Mouse (Mus musculus) lung, embryonic 14.5 days (tissue): ENCODE results near the gene Lurap1. TPM values are rescaled to one million over a fixed set of nuclear protein-coding genes. Genes with fewer than 3 reads are reported as not detected.
A peak's percentile ranks its signal among the peaks of the same experiment; 100 is the strongest.

Experiments
- ATAC-seq: fragments of 200-750 bp; cut with Nextera tagmentation; 2 replicates; pipeline ENCODE4 v1.8.0; 2017; ENCODE audit warnings: mild to moderate bottlenecking, moderate TSS enrichment, moderate library complexity; ENCODE audit not compliant: insufficient read depth
- DNase-seq: peaks from one replicate; pipeline ENCODE4 v3.0.0-alpha.2; 2015
- H3K27ac ChIP-seq: fragments of 300-500 bp; sonication (generic); 2 replicates; pipeline ENCODE4 v1.5.1; 2014; ENCODE audit warnings: low read depth, mild to moderate bottlenecking, moderate library complexity
- H3K27me3 ChIP-seq: fragments of 300-500 bp; sonication (generic); 2 replicates; pipeline ENCODE4 v1.6.1; 2014; ENCODE audit warnings: low read length, control low read depth; ENCODE audit not compliant: insufficient read depth
- H3K36me3 ChIP-seq: fragments of 300-500 bp; sonication (generic); 2 replicates; pipeline ENCODE4 v1.6.1; 2014; ENCODE audit warnings: control low read depth; ENCODE audit not compliant: insufficient read depth
- H3K4me1 ChIP-seq: fragments of 300-500 bp; sonication (generic); 2 replicates; pipeline ENCODE4 v1.6.1; 2014; ENCODE audit warnings: antibody characterized with exemption, control low read depth; ENCODE audit not compliant: insufficient read depth
- H3K4me2 ChIP-seq: fragments of 300-500 bp; sonication (generic); 2 replicates; pipeline ENCODE4 v1.6.1; 2014; ENCODE audit warnings: mild to moderate bottlenecking
- H3K4me3 ChIP-seq: fragments of 300-500 bp; sonication (generic); 2 replicates; pipeline ENCODE4 v1.5.1; 2014; ENCODE audit warnings: low read depth, low read length
- H3K9ac ChIP-seq: fragments of 300-500 bp; sonication (generic); 2 replicates; pipeline ENCODE4 v1.6.1; 2014
- H3K9me3 ChIP-seq: fragments of 300-500 bp; sonication (generic); 2 replicates; pipeline ENCODE4 v1.6.1; 2016; ENCODE audit warnings: low read depth, low read length, control low read depth
- CTCF ChIP-seq: IDR thresholded peaks from 2 replicates; pipeline ENCODE4 v1.5.1; 2016; ENCODE audit warnings: antibody characterized with exemption, low read depth
- WGBS: fragments of 180-500 bp; shearing (Covaris S2); extraction: QIAGEN DNeasy Blood & Tissue Kit; methylation state at CpG from one replicate; pipeline ENCODE4 v1.1.7; 2014; 5-methylcytosine and 5-hydroxymethylcytosine counted together
- polyA plus RNA-seq: library from polyadenylated mRNA; unstranded; fragments of >200 nt; fragmentation: Nextera tagmentation; extraction: Ambion mirVana; gene quantifications from 2 replicates; pipeline ENCODE4 v1.2.1, GENCODE M21; 2014

The Lurap1 gene
- polyA plus RNA-seq, 1 experiment from 2014 or later: 2.5 TPM

DNA sequence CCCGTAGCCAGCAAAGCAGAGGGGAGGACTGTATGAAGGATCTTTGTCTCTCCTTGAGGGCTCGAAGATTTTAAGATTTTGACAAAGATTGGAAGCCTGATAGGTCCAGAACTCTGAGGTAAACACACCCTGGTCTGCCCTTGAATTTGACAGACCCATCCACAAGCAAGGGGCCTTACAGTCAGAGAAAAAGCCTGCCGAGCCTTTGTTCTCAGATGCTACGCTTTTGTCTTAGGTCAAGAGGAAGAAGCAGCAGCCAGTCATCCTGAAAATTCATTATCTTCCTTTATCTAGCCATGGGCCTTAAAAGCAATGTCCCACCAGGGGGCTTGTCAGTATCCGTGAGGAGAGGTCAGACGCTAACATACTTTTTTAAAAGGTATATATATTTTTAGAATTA, 23.2 kb downstream of the Lurap1 start:
- Histone ChIP-seq H3K36me3 (no peaks in the 10 kb centered on the region), H3K9ac (no peak overlapping the region), H3K27ac (no peak overlapping the region), H3K27me3 (no peaks in the 10 kb centered on the region), H3K4me3 (no peak overlapping the region), H3K9me3 (no peaks in the 10 kb centered on the region), H3K4me1 (no peaks in the 10 kb centered on the region), H3K4me2 (no peak overlapping the region)
- no peak for TF ChIP-seq CTCF
- ATAC-seq (no peak), DNase-seq (no peak)
- 75% methylated on average over 6 of the region's 6 CpGs for WGBS

DNA sequence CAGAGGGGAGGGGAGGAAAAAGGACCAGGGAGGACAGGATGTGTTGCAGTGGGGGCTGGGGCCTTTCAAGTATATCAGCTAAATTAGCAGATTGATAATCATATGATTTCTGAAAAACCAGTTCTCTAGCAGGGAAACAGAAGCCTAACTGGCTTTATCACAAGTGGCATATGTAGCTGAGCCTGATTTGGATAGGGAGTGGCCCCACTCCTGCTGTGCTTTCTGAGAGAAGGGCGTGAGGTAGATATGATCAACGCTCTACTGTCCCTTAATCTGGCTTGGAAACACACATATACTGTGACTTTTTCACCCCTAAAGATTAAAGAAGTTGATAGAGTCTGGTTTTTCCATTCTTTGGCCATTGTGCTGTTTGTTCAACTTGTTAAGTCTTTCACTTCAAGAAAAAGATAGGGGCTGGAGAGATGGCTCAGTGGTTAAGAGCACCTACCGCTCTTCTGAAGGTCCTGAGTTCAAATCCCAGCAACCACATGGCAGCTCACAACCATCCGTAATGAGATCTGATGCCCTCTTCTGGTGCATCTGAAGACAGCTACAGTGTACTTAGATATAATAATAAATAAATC, 25.2 kb downstream of the Lurap1 start:
- Histone ChIP-seq H3K4me3 (no peak overlapping the region), H3K36me3 (no peaks in the 10 kb centered on the region), H3K4me1 (no peaks in the 10 kb centered on the region), H3K27me3 (no peaks in the 10 kb centered on the region), H3K9ac (no peak overlapping the region), H3K27ac (no peak overlapping the region), H3K4me2 (no peak overlapping the region), H3K9me3 (no peaks in the 10 kb centered on the region)
- ATAC-seq (no peak), DNase-seq (no peak)
- WGBS: 88% methylated on average over 4 of the region's 4 CpGs
- no peak for TF ChIP-seq CTCF

DNA sequence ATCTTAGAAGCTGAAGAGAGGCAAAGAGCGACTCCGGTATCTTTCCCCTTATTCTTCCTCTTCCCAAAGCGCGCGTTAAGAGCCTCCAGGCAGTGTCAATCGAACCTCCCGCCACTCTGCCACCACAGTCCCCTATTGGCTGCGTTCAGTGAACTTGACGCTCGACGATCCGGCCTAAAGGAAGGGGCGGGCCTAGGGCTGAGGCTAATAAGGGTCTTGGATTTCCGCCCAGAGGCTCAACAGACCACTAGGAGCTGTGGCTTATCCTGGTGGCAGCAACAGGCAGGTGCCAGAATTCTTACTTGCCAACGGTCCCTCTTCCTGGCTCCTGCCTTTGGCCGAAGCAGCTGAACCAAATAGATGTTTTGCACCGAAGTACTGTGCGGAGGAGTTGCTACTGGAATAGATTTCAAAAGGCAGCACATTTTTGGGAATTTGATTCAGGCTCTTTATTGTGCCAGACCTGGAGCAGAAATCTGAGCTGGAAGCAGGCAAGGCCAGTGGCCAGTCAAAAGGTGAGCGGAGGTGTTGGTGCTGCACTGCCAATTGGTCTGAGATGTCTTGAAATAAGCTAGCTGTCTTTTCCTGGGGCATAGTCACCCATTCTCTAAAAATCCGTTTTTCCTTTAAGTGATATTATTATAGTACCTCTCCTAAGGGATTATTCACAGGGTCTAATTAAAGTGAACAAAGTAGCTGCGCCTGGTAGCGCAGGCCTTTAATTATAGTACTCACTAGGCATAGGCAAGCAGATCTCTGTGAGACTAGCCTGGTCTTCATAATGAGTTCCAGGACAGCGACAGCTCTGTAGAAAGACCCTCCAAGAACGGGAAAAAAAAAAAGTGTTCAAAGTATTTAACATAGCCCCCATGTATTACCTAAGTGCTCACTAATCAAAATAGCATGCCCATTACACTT, 27.3 kb downstream of the Lurap1 start, which contains the start of the genes Rad54l and Pomgnt1:
TSS of gene Rad54l (minus strand) at position 89 of the 918 bp plus-strand sequence.
TSS of gene Pomgnt1 (plus strand) at position 239 of the 918 bp plus-strand sequence.
- H3K27me3 ChIP-seq: no peaks in the 10 kb centered on the region
- no peaks in the 10 kb centered on the region for H3K9me3 ChIP-seq
- H3K36me3 ChIP-seq: peaks cover 4% of the 10 kb centered on the region
- H3K4me2 ChIP-seq: peak within 1 kb of the TSS; percentile 80
- H3K27ac ChIP-seq: peak within 1 kb of the TSS; percentile 71; the same call in 1 of the 2 replicates
- WGBS: 5% methylated on average over 24 of the region's 24 CpGs
- H3K9ac ChIP-seq: peak within 1 kb of the TSS; percentile 60
- DNase-seq (peak; percentile 99), ATAC-seq (peak; percentile 100)
- peak; percentile 59 for TF ChIP-seq CTCF
- no peaks in the 10 kb centered on the region for H3K4me1 ChIP-seq
- peak within 1 kb of the TSS; percentile 60 for H3K4me3 ChIP-seq

DNA sequence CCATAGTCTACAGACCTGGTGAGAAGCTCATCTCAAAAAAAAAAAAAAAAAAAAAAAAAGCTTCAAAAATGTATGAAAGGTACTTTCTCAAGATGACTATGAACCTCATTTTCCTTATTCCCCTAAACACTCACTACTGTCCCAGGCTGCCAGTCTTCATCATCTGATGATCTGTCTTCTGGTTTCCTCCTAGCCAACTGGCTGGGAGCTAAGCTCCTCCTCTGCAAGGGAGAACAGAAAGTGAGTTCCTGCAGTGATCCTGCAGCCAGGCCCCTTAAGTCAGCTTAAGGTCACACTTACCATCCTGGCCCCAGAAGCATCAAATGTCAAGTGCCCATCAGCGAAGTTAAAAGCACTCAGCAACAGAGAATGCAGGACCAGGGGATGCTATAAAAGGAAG, 28.4 kb downstream of the Lurap1 start:
- Histone ChIP-seq H3K9me3 (no peaks in the 10 kb centered on the region), H3K27ac (no peak overlapping the region), H3K27me3 (no peaks in the 10 kb centered on the region), H3K4me3 (peak overlapping the region; percentile 60), H3K36me3 (peaks cover 13% of the 10 kb centered on the region), H3K4me2 (peak overlapping the region; percentile 80), H3K4me1 (no peaks in the 10 kb centered on the region), H3K9ac (peak overlapping the region; percentile 60)
- ATAC-seq (no peak), DNase-seq (no peak)
- 0% methylated on average over 1 of the region's 1 CpGs for WGBS
- no peak for TF ChIP-seq CTCF

DNA sequence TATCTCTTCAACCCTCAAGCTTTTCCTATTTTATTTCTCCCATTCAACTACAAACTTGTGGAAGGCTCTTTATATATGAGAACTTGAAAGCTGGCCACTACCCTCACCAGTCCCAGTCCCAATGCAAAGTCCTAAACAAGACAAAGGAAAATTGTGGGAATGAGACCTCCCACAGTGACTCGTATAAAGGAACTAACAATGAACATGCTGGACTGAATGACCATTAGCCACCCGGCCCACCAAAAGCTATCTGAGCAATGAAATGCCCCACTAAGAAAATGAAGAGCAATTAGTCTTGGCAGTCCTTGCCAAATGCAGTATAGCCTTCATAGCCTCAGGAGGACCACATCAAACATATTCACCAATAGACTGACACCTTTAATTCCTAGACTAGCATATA, 39.7 kb downstream of the Lurap1 start:
- Histone ChIP-seq H3K27ac (no peak overlapping the region), H3K4me2 (no peak overlapping the region), H3K4me1 (no peaks in the 10 kb centered on the region), H3K9me3 (no peaks in the 10 kb centered on the region), H3K27me3 (no peaks in the 10 kb centered on the region), H3K9ac (no peak overlapping the region), H3K4me3 (no peak overlapping the region), H3K36me3 (peaks cover 39% of the 10 kb centered on the region; the same call in 1 of the 2 replicates)
- ATAC-seq (no peak), DNase-seq (no peak)
- WGBS: 86% methylated on average over 2 of the region's 2 CpGs
- no peak for TF ChIP-seq CTCF

DNA sequence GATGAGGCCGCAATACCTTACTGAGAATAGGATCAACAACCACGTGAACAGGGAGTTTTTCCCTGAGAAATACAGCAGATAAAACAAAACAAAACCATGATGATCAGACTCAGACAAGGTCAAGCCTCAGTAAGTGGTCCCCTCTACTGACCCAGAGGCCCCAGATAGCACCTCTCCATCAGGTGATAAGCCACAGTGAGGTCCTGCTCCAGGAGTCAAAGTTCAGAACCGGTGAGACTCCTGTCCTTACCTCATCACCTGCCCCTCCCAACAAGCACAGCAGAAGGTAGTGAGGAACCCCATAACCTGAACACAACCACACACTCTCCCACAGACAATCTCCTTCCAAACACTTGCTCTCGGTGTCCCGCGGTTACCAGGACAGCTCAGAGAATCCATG, 40.4 kb downstream of the Lurap1 start:
- H3K27ac ChIP-seq: no peak overlapping the region
- no peaks in the 10 kb centered on the region for H3K27me3 ChIP-seq
- no peak overlapping the region for H3K4me3 ChIP-seq
- no peak for TF ChIP-seq CTCF
- H3K9me3 ChIP-seq: no peaks in the 10 kb centered on the region
- H3K9ac ChIP-seq: no peak overlapping the region
- H3K4me2 ChIP-seq: no peak overlapping the region
- 87% methylated on average over 6 of the region's 6 CpGs for WGBS
- DNase-seq: no peak
- no peak for ATAC-seq
- H3K4me1 ChIP-seq: no peaks in the 10 kb centered on the region
- peaks cover 34% of the 10 kb centered on the region; the same call in 1 of the 2 replicates for H3K36me3 ChIP-seq

DNA sequence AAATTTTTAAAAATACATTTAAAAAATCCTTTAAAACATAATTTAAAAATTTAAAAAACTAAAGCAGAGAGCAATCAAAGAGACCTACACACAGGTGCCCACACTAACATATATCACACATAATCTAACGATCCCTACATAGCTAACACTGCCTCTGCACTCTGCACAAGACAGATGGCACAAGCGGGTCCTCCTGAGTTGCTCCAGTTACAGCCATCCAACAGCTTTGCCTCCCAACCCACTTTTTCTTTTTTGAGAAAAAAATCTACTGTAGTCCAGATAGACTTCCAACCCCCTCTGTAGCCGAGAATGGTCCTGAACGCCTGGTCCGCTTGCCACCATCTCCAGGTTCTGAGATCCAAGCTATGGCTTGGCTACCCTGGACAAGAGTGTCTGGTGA, 45.9 kb downstream of the Lurap1 start:
- no peak overlapping the region for H3K4me3 ChIP-seq
- TF ChIP-seq CTCF: no peak
- WGBS: 91% methylated on average over 5 of the region's 5 CpGs
- no peak overlapping the region for H3K9ac ChIP-seq
- no peak overlapping the region for H3K4me2 ChIP-seq
- H3K4me1 ChIP-seq: no peaks in the 10 kb centered on the region
- DNase-seq: no peak
- H3K27me3 ChIP-seq: no peaks in the 10 kb centered on the region
- H3K27ac ChIP-seq: no peak overlapping the region
- no peak for ATAC-seq
- H3K36me3 ChIP-seq: peaks cover 49% of the 10 kb centered on the region; the same call in 1 of the 2 replicates
- H3K9me3 ChIP-seq: no peaks in the 10 kb centered on the region
